9 mouse cellular contexts compared by ENCODE assay signal in the genomic region with DNA sequence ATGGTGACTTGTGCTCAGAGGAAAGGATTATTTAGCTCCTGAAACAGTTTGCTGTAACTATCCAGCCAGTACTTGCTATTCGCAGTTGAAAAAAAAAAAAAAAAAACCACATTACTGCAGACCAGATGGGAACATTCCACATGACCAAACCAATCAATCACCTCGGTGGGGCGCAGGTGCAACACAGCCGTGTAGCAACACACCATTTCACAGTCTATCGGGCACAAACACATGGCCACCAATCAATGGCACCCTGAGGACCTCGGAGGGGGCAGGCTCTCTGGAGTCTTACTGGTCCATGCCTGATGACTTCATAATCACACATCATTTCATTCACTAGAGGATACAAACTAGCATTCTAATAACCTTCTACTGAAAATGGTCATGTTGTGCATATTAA.
A peak's percentile ranks its signal among the peaks of the same experiment; 100 is the strongest.
DNase-seq lines count a peak whose midpoint lies in the region; ATAC-seq and TF ChIP-seq lines count a peak whose summit lies in the region.
"Had no signal": no experiment of that assay in that cellular context is flagged by ENCODE, and none has a peak within 500 bp of the region (broad histone marks: within the 10 kb centered on the region; RNA-seq: fewer than 3 reads in every experiment).

No protein-coding gene starts in this region.

- peaks cover 80% of the 10 kb centered on the region for H3K79me2 ChIP-seq in myocyte (ENCODE audit: control insufficient read depth, insufficient read depth)

- H3ac ChIP-seq in myocyte (ENCODE audit: control insufficient read depth, insufficient read length), result no peak overlapping the region

- no peak for TF ChIP-seq POLR2A in myocyte (IDR thresholded peaks at IDR 0.05; ENCODE audit: insufficient read length, low read depth)

- no peaks in the 10 kb centered on the region; the same call in 1 of the 2 replicates for H3K4me1 ChIP-seq in intestine, embryonic 14.5 days (replicated peaks; ENCODE audit: control insufficient read depth, insufficient read depth, low read length)
- no peaks in the 10 kb centered on the region for H3K4me1 ChIP-seq in intestine, postnatal 0 days (replicated peaks; ENCODE audit: control insufficient read depth, insufficient read depth, low read length)
- H3K4me1 ChIP-seq in embryonic facial prominence, embryonic 11.5 days (ENCODE audit: control insufficient read depth, insufficient read depth, low read length), result no peaks in the 10 kb centered on the region

- no peak overlapping the region for H3K27ac ChIP-seq in intestine, embryonic 14.5 days (ENCODE audit: low read depth)
- no peak overlapping the region for H3K27ac ChIP-seq in intestine, postnatal 0 days (ENCODE audit: low read depth, low read length)
- no peak overlapping the region for H3K27ac ChIP-seq in embryonic facial prominence, embryonic 11.5 days (replicated peaks; ENCODE audit: low read depth, low read length)
- H3K27ac ChIP-seq: heart, embryonic 15.5 days had no signal

- no peak for TF ChIP-seq CTCF in intestine, postnatal 0 days (IDR thresholded peaks at IDR 0.05; ENCODE audit: low read depth)

- WGBS in intestine, embryonic 14.5 days, result 42% methylated on average over 6 of the region's 6 CpGs
- WGBS in intestine, postnatal 0 days, result 58% methylated on average over 6 of the region's 6 CpGs
- 41% methylated on average over 6 of the region's 6 CpGs for WGBS in embryonic facial prominence, embryonic 11.5 days

- DNase-seq in intestine, embryonic 14.5 days (ENCODE audit: low spot score), result peak; percentile 56
- DNase-seq in R1 (ENCODE audit: low read depth, low spot score) (peak; percentile 13), MN1 (ENCODE audit: low spot score) (no peak)
- DNase-seq in embryonic facial prominence, embryonic 11.5 days (ENCODE audit: low spot score), result peak; percentile 71
- peak; percentile 9 to 40 for DNase-seq in layer of hippocampus, adult 18-20 months (ENCODE audit: low spot score in 2 of 2)
- DNase-seq in lung, adult 18-20 months, result no peak

- no peaks in the 10 kb centered on the region for H3K27me3 ChIP-seq in intestine, embryonic 14.5 days (replicated peaks; ENCODE audit: control insufficient read depth, insufficient read depth, low read length)
- H3K27me3 ChIP-seq in intestine, postnatal 0 days (replicated peaks; ENCODE audit: control insufficient read depth, insufficient read depth, low read length), result no peaks in the 10 kb centered on the region
- no peaks in the 10 kb centered on the region for H3K27me3 ChIP-seq in embryonic facial prominence, embryonic 11.5 days (ENCODE audit: control insufficient read depth, insufficient read depth, low read length)
- no peaks in the 10 kb centered on the region for H3K27me3 ChIP-seq in myocyte (ENCODE audit: control insufficient read depth, insufficient read depth, insufficient read length)
- H3K27me3 ChIP-seq: heart, embryonic 15.5 days had no signal

- no peak overlapping the region for H3K4me2 ChIP-seq in intestine, embryonic 14.5 days (ENCODE audit: low read length)
- H3K4me2 ChIP-seq in intestine, postnatal 0 days (replicated peaks; ENCODE audit: low read depth), result no peak overlapping the region
- no peak overlapping the region for H3K4me2 ChIP-seq in embryonic facial prominence, embryonic 11.5 days (ENCODE audit: low read depth, low read length)
- H3K4me2 ChIP-seq in myocyte (ENCODE audit: low read depth), result no peak overlapping the region
- H3K4me2 ChIP-seq: heart, embryonic 15.5 days had no signal

- no peaks in the 10 kb centered on the region for H3K36me3 ChIP-seq in intestine, embryonic 14.5 days (ENCODE audit: control insufficient read depth, insufficient read depth, low read length)
- no peaks in the 10 kb centered on the region for H3K36me3 ChIP-seq in intestine, postnatal 0 days (ENCODE audit: control insufficient read depth, insufficient read depth)
- H3K36me3 ChIP-seq in embryonic facial prominence, embryonic 11.5 days (replicated peaks; ENCODE audit: control insufficient read depth, insufficient read depth, low read depth, low read length), result no peaks in the 10 kb centered on the region
- no peaks in the 10 kb centered on the region for H3K36me3 ChIP-seq in myocyte (ENCODE audit: control insufficient read depth, insufficient read depth)
- H3K36me3 ChIP-seq: heart, embryonic 15.5 days had no signal

- H3K9ac ChIP-seq in intestine, embryonic 14.5 days (ENCODE audit: low read length), result no peak overlapping the region
- no peak overlapping the region for H3K9ac ChIP-seq in intestine, postnatal 0 days (ENCODE audit: low read depth, low read length)
- no peak overlapping the region for H3K9ac ChIP-seq in embryonic facial prominence, embryonic 11.5 days (replicated peaks; ENCODE audit: low read length)
- H3K9ac ChIP-seq: heart, embryonic 15.5 days had no signal

- no peaks in the 10 kb centered on the region for H3K9me3 ChIP-seq in intestine, embryonic 14.5 days (ENCODE audit: control insufficient read depth, low read length)
- no peaks in the 10 kb centered on the region for H3K9me3 ChIP-seq in intestine, postnatal 0 days (ENCODE audit: control insufficient read depth)
- H3K9me3 ChIP-seq in embryonic facial prominence, embryonic 11.5 days (replicated peaks; ENCODE audit: control insufficient read depth, low read length), result no peaks in the 10 kb centered on the region
- H3K9me3 ChIP-seq: heart, embryonic 15.5 days had no signal

- H3K4me3 ChIP-seq in intestine, embryonic 14.5 days (ENCODE audit: low read depth, low read length), result no peak overlapping the region
- H3K4me3 ChIP-seq in intestine, postnatal 0 days (ENCODE audit: low read depth, low read length), result no peak overlapping the region
- H3K4me3 ChIP-seq in embryonic facial prominence, embryonic 11.5 days (ENCODE audit: low read depth, low read length), result no peak overlapping the region
- no peak overlapping the region for H3K4me3 ChIP-seq in myocyte
- H3K4me3 ChIP-seq: heart, embryonic 15.5 days had no signal

- ATAC-seq in intestine, embryonic 14.5 days (replicated peaks; ENCODE audit: low FRiP score, low TSS enrichment, low read depth), result no peak
- ATAC-seq in intestine, postnatal 0 days, result no peak
- peak; percentile 83 for ATAC-seq in embryonic facial prominence, embryonic 11.5 days (replicated peaks; ENCODE audit: insufficient number of reproducible peaks, low FRiP score, low TSS enrichment, low read depth)

TF ChIP-seq in myocyte, 11 proteins besides CTCF, POLR2A, EP300 and RAD21:
- TF ChIP-seq MYOD1 (IDR thresholded peaks at IDR 0.05; ENCODE audit: control insufficient read depth in 1 of 3, insufficient read length in 2 of 3, low read depth in 2 of 3) (peak in 2 of 3 experiments; percentile 17 to 32), TCF12 (IDR thresholded peaks at IDR 0.05; ENCODE audit: insufficient read depth, poor library complexity, severe bottlenecking) (no peak)
TF ChIP-seq in myocyte: peak in this region for 1.

Comparison
In these comparisons a context has a peak if more than half of its experiments do, and no peak if none do; other contexts are left out.
1. DNase-seq: peak in intestine, embryonic 14.5 days (single experiment), R1 (single experiment), embryonic facial prominence, embryonic 11.5 days (single experiment) and layer of hippocampus, adult 18-20 months (2 of 2); none in MN1 (single experiment) and lung, adult 18-20 months (0 of 2).